Comparison of ENCODE assay signal across 10 mouse cellular contexts in the genomic region with DNA sequence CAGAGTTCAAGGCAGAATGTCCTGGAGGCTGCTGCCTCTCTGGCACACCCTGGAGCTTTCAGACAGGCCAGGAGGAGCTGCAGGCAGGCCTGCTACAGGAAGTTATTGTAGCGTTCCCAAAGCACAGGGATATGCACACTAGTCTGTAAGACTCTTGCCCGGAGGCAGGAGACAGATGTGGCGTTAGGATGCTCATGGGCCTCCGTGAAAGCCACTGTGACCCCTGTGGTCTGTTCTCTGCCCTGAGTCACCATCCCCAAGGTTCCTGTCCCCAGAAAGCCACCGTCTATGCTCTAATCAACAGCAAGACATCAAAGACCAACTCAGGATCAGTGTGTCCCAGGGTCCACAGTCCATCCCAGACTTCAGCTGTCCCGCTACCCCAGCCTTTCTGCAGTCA. TPM values are rescaled to one million over a fixed set of nuclear protein-coding genes. Genes with fewer than 3 reads are reported as not detected.
A peak's percentile ranks its signal among the peaks of the same experiment; 100 is the strongest.
DNase-seq lines count a peak whose midpoint lies in the region; ATAC-seq and TF ChIP-seq lines count a peak whose summit lies in the region.
"Had no signal": no experiment of that assay in that cellular context is flagged by ENCODE, and none has a peak within 500 bp of the region (broad histone marks: within the 10 kb centered on the region; RNA-seq: fewer than 3 reads in every experiment).

No protein-coding gene starts in this region.

- intact Hi-C loops in heart, postnatal 10 days (cut with DNase I) = loop anchor here (2.0 kb wide), 1 partner anchor 16 kb away; no protein-coding TSS in a partner anchor

- H3K9me3 ChIP-seq in hindbrain, embryonic 12.5 days (replicated peaks) = no peaks in the 10 kb centered on the region
- H3K9me3 ChIP-seq in hindbrain, postnatal 0 days (ENCODE audit: low read length) = no peaks in the 10 kb centered on the region
- no peaks in the 10 kb centered on the region for H3K9me3 ChIP-seq in neural tube, embryonic 12.5 days

- TF ChIP-seq CTCF in hindbrain, postnatal 0 days (IDR thresholded peaks at IDR 0.05; ENCODE audit: low read depth) = no peak

- no peaks in the 10 kb centered on the region for H3K27me3 ChIP-seq in hindbrain, embryonic 12.5 days
- H3K27me3 ChIP-seq in hindbrain, postnatal 0 days (ENCODE audit: insufficient read depth, low read length) = no peaks in the 10 kb centered on the region
- H3K27me3 ChIP-seq in neural tube, embryonic 12.5 days (replicated peaks) = no peaks in the 10 kb centered on the region

- peak overlapping the region; percentile 8 for H3K4me2 ChIP-seq in hindbrain, embryonic 12.5 days (replicated peaks)
- no peak overlapping the region for H3K4me2 ChIP-seq in hindbrain, postnatal 0 days (ENCODE audit: low read depth, low read length)
- 0 out of 2 replicates have a peak overlapping the region, but pooled peaks have one; percentile 12 for H3K4me2 ChIP-seq in neural tube, embryonic 12.5 days (replicated peaks)

- H3K36me3 ChIP-seq in hindbrain, embryonic 12.5 days = peaks cover 16% of the 10 kb centered on the region
- H3K36me3 ChIP-seq in hindbrain, postnatal 0 days (ENCODE audit: insufficient read depth, low read length) = no peaks in the 10 kb centered on the region
- peaks cover 19% of the 10 kb centered on the region for H3K36me3 ChIP-seq in neural tube, embryonic 12.5 days

- WGBS in hindbrain, embryonic 12.5 days = 73% methylated on average over 6 of the region's 6 CpGs
- WGBS in hindbrain, postnatal 0 days = 75% methylated on average over 6 of the region's 6 CpGs
- WGBS in neural tube, embryonic 12.5 days = 61% methylated on average over 6 of the region's 6 CpGs

- no peak for DNase-seq in hindbrain, postnatal 0 days (ENCODE audit: low spot score)
- DNase-seq in neural tube, embryonic 10.5 days (ENCODE audit: extremely low spot score, low spot score) = no peak
- DNase-seq in heart, postnatal 10 days = peak; percentile 24 to 31
- DNase-seq in frontal cortex, postnatal 25 days (ENCODE audit: low spot score in 2 of 2) = no peak
- DNase-seq in spleen, postnatal 10 days (ENCODE audit: low spot score in 2 of 2) = no peak
- DNase-seq: adrenal gland, adult 2 months; cerebellum, adult 11 months; thymus, postnatal 36 days had no signal

- H3K4me1 ChIP-seq in hindbrain, embryonic 12.5 days = peaks cover 35% of the 10 kb centered on the region
- H3K4me1 ChIP-seq in hindbrain, postnatal 0 days (ENCODE audit: insufficient read depth, low read length) = 0 out of 2 replicates have a peak, but pooled peaks cover 3% of the 10 kb centered on the region
- peaks cover 31% of the 10 kb centered on the region for H3K4me1 ChIP-seq in neural tube, embryonic 12.5 days

- H3K27ac ChIP-seq in hindbrain, embryonic 12.5 days = peak overlapping the region; percentile 35; the same call in 1 of the 2 replicates
- no peak overlapping the region for H3K27ac ChIP-seq in hindbrain, postnatal 0 days
- H3K27ac ChIP-seq in neural tube, embryonic 12.5 days = no peak overlapping the region

- no peak for ATAC-seq in hindbrain, embryonic 12.5 days (ENCODE audit: low FRiP score)
- ATAC-seq in hindbrain, postnatal 0 days = no peak
- ATAC-seq in neural tube, embryonic 12.5 days (ENCODE audit: low FRiP score, low read depth) = no peak

- H3K9ac ChIP-seq in hindbrain, embryonic 12.5 days = no peak overlapping the region; the same call in 1 of the 2 replicates
- H3K9ac ChIP-seq in hindbrain, postnatal 0 days (replicated peaks; ENCODE audit: low read length) = no peak overlapping the region; the same call in 1 of the 2 replicates
- no peak overlapping the region; the same call in 1 of the 2 replicates for H3K9ac ChIP-seq in neural tube, embryonic 12.5 days

- no peak overlapping the region for H3K4me3 ChIP-seq in hindbrain, embryonic 12.5 days
- no peak overlapping the region for H3K4me3 ChIP-seq in hindbrain, postnatal 0 days (ENCODE audit: low read length)
- H3K4me3 ChIP-seq in neural tube, embryonic 12.5 days = no peak overlapping the region

RNA-seq across cellular contexts. Expression of gene F2r, which starts 3.5 kb away (rescaled TPM):
- 102 and 110 TPM in 2 replicates for polyA plus RNA-seq in hindbrain, embryonic 12.5 days (2016; fragmentation: Nextera tagmentation; extraction: Ambion mirVana)
- total RNA-seq in hindbrain, postnatal 0 days (2014; rRNA removed) = 49.7 and 53.0 TPM in 2 replicates
- polyA plus RNA-seq in hindbrain, postnatal 0 days (2015; fragmentation: Nextera tagmentation; extraction: Ambion mirVana) = 34.6 and 36.9 TPM in 2 replicates
- polyA plus RNA-seq in neural tube, embryonic 12.5 days (2016; fragmentation: Nextera tagmentation; extraction: Ambion mirVana) = 109 and 118 TPM in 2 replicates
- total RNA-seq in heart, postnatal 10 days (2021) = 10 to 100 TPM; 49.6 to 50.1 TPM

Comparison
In these comparisons a context has a peak if more than half of its experiments do, and no peak if none do; other contexts are left out.
1. DNase-seq: peak in heart, postnatal 10 days (2 of 2); none in hindbrain, postnatal 0 days (single experiment), neural tube, embryonic 10.5 days (single experiment), frontal cortex, postnatal 25 days (0 of 2) and spleen, postnatal 10 days (0 of 2).